Mouse (Mus musculus) retina, postnatal 7 days (tissue): Measurements from ENCODE around the gene Sema4g.
A peak's percentile ranks its signal among the peaks of the same experiment; 100 is the strongest.
"Not testable (repeated sequence)": the region's sequence is repeated elsewhere in the genome, so short reads cannot be mapped to it uniquely, and the experiment has no call there.

Source experiments
- DNase-seq: peaks from one replicate; pipeline ENCODE4 v3.0.0-alpha.2; 2012; ENCODE audit warnings: low read depth, low spot score

The Sema4g gene

GRCm38 (mm10) chr19:45024775-45025174 is 35.9 kb downstream of the Sema4g start:
- DNase-seq: no peak

GRCm38 (mm10) chr19:45025937-45026568 is 37.2 kb downstream of the Sema4g start:
- no peak for DNase-seq

GRCm38 (mm10) chr19:45026958-45027670 is 38.2 kb downstream of the Sema4g start:
- no peak for DNase-seq

DNA sequence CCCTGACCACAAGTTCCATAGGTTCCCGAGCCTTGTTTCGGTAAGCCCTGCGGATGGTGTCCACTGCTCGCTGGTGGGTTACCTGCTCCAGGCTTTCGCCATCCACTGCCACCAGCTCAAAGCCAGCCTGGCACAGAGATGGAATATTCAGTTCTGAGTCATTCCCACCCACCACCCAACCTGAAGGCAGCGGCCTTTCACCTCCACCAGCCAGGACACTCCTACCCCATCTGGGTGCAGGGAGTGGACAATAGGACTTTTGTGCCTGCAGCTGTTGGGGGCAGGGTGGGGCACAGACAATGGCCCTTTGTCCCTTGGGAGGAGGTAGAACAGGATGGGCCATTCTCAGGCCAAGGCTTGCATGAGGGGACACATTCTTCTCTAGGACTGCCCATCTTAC is 38.9 kb downstream of the Sema4g start:
- DNase-seq: no peak

GRCm38 (mm10) chr19:45028746-45029145 is 39.8 kb downstream of the Sema4g start:
- DNase-seq: no peak

DNA sequence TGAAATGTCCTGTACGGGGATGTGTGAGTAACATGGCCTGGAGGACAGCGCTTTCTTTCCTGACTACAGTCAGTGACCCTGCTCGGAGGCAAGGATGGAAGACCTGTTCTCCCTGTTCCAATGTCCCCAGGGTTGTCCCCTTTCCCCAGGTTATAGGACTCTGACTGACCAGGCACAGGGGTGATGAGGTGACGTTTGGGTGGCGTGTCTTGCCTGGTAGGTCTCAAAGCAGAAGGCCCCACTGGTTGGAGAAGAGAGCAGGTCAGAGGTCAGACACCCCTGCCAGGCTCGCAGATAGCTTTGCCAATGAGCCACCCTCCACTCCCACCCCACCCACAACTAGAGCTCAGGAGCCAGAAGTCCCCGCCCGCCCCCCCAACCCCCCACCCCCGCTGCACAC is 40.7 kb downstream of the Sema4g start:
- no peak for DNase-seq

GRCm38 (mm10) chr19:45030111-45030510 is 41.2 kb downstream of the Sema4g start:
- DNase-seq: no peak

- DNase-seq: peak; percentile 80
These were observed 42.1 kb downstream of the Sema4g start for GRCm38 (mm10) chr19:45030746-45031693.

GRCm38 (mm10) chr19:45031780-45032179 is 42.9 kb downstream of the Sema4g start:
- no peak for DNase-seq

DNA sequence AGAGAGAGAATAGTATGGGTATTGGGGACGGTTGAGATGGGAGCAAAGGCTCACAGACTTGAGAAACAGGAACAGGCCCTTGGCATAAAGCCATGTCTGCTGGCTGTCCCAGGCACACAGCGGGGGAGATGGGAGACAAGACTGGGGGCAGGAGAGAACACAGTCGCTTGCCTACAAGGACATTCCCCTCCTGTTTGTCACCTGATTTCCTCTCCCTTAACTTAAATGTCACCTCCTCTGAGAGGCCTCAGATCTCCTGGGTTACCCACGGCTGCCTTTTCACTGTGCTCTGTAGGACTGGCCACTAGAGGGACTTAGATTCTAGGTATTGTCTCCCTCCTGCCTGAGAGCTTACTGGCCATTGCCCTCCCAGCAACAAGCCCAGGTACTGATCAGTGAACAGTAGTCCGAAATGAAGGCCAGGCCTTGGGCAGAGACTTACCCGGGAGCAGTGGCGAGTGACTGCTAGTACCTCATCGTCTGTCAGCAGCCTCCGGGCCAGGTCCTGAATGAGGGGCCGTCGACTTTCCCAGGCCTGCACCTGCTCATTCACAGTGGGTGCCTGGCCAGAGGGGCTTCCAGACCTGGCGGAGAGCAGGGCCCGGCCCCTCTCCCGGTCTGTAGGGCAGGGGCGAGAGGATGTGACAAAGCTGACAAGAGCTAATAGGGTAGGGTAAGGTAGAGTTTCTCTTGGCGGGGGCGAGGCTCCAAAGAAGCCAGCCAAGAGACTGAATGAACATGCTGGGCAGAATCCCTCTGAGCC is 43.9 kb downstream of the Sema4g start:
- no peak for DNase-seq

GRCm38 (mm10) chr19:45036867-45037266 is 48.0 kb downstream of the Sema4g start:
- no peak for DNase-seq

DNA sequence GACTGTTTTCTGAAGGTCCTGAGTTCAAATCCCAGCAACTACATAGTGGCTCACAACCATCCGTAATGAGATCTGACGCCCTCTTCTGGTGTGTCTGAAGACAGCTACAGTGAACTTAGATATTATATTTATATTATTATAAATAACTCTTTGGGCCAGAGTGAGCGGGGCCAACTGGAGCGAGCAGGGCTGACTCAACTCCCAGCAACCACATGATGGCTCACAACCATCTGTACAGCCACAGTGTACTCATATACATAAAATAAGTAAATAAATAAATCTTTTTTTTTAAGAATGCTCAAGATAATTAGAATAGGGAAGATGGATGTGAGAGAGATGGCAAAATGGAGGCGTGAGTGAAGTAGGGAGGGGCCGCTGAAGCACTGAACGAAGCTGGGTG is 49.3 kb downstream of the Sema4g start:
- not testable (repeated sequence) for DNase-seq

- DNase-seq: no peak
These were observed 51.3 kb downstream of the Sema4g start for GRCm38 (mm10) chr19:45040214-45040613.

DNA sequence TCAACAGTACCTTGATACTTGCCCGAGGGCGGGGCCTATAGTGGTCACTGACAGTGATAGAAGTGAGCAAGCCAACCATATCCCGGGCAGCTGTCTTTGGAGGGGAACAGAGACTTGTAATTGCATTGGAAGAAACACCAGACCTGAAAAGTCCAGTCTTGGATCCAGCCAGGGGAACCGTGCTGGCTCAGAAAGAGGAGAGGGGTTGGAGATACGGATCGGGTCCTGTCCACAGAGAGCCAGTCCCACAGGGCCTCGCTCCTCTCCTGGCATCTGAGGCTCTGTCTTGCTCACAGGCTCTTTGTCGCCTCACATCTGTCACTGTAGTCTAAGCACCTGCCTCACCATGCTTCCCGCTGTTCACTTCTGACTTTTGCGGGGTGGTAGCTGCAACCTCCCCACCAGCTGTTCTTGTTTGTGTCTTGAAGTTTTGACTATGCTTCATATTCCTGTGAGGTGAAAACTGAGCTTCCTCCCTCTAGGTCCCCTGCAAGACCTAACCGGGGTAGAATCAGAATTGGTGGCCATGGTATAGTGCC is 55.6 kb downstream of the Sema4g start:
- DNase-seq: no peak

DNA sequence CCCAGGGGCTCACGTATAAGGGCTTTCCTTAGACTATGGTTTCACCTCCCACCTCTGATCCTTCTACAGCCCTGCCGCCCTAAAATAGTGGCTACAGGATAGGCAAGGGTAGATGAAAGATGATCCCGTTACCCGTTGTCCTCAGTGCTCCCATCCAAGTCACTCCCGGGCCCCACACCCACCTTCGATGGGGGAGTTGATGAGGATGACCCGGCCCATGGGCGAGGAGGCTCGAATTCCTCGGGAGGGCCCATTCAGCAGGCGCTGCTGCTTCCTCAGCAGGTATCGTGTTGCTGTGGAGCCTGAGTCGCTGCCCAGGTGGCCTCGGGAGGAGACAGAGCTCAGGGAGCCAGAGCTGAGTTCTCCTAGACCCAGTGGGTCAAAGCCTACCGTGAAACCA is 56.3 kb downstream of the Sema4g start:
- DNase-seq: no peak

GRCm38 (mm10) chr19:45045651-45046050 is 56.8 kb downstream of the Sema4g start, which contains the start of gene Pdzd7:
Gene Pdzd7, minus strand, starts transcription at chr19:45045717.
- no peak for DNase-seq

DNA sequence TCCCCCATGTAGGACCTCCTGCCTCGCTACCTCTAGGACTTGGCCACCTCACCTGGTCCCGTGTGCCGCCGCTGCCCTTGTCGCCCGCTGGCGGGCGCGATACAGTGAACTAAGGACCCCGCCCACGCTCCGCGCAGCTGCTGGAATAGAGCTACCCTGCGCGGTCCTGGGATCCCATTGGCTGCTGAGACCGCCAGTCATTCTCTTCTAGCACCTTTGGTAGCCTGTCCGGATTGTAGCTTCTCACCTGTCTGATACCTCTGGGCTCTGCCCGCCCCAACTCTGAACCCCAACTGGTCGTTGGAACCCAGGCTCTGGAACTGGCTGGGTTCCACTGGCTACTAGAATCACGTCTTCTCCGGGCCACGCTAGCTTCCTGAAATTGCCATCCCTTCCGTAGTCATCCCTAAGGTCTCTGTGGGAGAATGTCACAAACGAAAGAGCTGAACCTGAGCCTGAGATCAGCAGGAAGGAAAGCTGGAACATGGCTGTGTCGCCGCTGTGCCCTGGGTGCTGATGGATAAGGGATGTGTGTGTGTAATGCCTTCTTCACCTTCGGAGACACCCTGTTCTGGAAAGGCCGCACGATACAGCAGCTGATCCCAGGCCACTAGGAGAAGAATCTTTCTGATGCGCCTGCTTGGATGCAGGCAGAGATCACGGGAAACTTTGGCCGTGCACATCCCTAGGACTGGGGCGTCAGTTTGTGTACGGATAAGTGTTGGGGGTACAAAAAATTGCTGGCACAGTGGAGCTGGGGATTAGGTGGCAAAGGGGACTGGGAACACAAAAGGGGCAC is 57.8 kb downstream of the Sema4g start:
- peak; percentile 61 for DNase-seq

DNA sequence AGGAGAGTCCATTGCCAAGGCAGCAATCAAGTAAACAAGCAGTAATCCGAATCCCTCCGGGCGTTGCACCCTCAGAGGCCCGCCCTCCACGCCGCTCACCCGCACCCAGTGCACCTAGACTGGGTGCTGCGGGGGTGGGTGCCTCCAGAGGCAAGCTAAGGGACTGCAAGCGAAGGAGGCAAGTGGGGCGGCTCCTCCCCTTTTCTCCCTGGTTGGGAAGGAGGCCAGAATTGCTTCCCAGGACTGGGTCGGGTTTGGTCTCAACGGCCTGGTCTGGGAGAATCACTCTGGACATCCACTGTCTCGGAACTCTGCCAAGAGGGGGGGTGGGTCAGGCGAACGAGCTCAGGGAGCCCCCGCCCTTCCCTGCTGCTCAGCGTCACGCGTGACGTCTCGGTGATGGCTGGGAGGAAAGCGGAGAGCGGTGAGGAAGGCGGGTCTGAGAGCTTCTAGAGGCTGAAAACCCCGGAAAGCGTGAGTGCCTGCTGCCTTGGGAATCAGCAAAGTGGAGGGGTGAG is 58.6 kb downstream of the Sema4g start, which contains the start of gene Sfxn3:
Gene Sfxn3, plus strand, starts transcription at position 87 of the 518 bp plus-strand sequence.
- DNase-seq: peak; percentile 89

- DNase-seq: no peak
These were observed 59.2 kb downstream of the Sema4g start for GRCm38 (mm10) chr19:45047935-45048643.
